Mouse (Mus musculus): Measurements from ENCODE around the gene C1ql2. TPM values are rescaled to one million over a fixed set of nuclear protein-coding genes. Genes with fewer than 3 reads are reported as not detected.

Gene C1ql2
- 0.10 TPM in 1 of 2 replicates, not detected in the other for polyA plus RNA-seq (2015; fragmentation: Nextera tagmentation; extraction: Ambion mirVana)

DNA sequence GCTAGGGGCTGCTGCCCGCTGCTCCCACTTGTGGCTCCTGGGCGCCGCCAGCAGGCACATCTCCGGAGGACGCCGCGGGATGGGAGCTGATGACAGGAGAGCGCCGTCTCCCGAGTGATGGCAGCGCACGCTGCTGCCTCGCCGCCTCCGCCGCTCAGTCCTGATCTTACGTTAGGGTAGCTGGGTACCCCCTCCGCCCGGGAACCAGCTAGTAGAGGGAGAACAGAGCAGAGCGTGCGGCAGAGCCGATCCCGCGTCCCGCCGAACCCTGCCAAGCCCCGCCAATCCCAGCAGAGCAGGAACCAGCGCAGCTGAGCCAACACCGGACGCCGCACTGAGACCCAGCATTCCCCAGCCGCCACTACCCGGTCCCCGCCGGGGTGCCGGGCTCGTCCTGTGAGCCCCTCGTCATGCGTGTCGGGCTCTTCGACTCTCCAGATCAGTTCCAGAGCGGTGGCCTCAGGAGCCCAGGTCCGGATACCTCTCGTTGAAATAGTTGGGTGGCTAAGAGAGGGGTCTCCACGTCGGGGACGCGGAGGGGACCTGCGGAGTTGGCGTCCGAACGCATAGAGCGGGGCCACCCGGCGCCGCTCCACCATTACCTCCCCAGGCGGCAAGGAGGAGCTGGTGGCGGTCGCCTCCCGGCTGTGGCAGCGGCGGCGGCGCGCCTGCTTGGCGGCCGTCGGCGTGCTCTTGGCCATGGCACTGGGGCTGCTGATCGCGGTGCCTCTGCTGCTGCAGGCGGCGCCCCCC lies at the start of gene C1ql2:
Gene C1ql2, plus strand, starts transcription at position 164 of the 753 bp plus-strand sequence.
- DNase-seq (ENCODE audit: low spot score), result no peak

DNA sequence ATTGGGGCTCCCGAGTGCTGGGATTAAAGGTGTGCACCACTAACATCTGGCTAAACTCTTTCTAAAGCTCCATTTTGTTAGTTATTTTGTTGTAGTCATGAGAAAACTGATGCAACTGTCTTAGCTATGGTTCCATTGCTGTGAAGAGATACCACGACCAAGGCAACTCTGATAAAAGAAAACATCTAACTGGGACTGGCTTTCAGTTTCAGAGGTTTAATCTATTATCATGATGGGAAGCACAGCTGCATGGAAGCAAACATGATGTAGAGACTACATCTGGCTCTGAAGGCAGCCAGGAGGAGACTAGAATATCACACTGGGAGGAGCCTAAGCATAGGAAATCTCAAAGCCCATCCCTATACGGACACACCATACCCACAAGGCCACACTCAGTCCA lies 48.7 kb upstream of the C1ql2 start:
- DNase-seq (ENCODE audit: low spot score), result no peak

DNA sequence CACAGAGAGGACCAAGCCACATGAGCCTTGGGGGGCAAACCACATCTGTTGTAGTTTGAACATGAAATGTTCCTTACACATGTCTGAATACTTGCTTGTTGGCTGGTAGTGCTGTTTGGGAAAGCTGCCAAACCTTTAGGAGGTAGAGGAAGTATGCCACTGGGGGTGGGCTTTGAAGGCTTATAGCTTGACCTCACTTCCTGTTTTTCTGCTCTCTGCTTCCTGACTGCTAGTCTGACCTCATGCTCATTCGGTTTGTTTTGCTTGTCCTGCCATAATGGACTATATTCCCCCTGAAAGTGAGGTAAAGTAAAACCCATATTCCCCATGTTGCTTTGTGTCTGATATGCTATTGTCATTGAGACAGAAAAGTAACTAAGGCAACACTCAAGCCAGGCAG lies 46.6 kb upstream of the C1ql2 start:
- DNase-seq (ENCODE audit: low spot score), result peak; percentile 16

DNA sequence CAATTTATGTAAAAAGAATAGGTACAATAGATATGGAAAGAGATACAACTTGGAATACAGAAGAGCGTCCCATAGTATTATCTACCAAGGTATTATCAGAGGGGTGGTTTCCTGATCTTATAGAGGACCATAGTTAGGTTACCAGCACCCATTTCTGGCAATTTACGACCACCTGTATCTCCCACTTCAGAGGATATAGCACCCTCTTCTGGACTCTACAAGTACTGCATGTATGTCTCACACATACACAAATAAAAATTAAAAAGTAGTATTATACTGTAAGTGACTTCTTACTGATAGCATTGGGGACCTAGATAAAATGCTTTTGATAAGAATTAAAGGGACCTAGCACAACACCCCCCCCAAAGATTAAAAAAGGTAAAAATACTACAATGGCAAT lies 43.4 kb upstream of the C1ql2 start:
- no peak for DNase-seq (ENCODE audit: low spot score)

DNA sequence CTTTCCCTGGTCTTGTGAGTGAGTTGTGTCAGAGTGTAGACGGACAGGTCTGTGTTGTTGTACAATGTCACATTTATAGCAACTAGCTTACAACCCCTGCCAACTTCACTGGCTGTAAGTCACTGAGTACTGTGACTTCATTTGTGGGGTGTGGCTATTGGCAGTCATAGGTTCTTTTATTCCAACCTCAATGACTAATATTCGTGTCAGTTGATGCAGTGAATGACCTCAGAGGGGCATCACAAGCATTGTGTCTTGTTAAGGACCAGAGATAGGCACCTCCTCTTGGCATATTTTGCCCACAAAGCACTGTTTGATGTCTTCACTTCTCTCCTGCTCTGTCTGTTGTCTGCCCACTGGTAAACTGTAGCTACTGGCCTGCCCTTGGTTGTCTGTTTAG lies 34.6 kb upstream of the C1ql2 start:
- DNase-seq (ENCODE audit: low spot score), result no peak

DNA sequence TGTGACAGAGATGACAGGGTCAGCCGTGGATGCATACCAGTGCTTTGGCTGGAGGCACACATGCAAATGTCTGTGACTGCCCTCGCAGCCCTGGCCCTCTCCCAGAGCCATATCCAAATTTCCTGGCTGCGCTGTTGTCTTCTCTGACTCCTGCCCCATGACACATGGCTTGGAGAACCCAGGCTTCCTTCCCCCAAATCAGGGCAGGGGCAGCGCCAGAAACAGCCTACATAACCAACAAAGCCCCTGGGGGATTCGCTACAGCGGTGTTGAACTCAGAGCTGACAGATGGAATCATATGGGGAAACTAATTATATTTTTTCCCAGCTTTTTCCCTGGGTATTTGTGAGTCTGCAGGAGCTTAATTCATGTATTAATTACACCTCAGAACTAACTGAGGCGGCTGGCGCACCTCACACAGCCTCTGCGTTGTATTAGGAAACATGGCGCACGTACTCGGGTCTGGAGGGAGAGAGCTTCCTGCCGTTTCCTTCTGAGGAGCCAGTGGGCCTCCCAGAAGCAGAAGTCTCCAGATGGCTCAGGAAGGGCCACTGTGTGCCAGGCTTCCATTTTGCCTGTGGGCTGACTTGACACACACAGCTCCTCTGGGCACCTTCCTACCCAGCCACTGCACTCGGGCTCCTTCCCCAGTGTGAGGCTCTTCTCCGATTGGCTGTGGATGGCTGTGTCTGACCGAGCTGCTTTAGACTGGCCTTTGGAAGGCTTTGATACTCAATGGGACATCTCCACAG lies 18.9 kb upstream of the C1ql2 start:
- no peak for DNase-seq (ENCODE audit: low spot score)

DNA sequence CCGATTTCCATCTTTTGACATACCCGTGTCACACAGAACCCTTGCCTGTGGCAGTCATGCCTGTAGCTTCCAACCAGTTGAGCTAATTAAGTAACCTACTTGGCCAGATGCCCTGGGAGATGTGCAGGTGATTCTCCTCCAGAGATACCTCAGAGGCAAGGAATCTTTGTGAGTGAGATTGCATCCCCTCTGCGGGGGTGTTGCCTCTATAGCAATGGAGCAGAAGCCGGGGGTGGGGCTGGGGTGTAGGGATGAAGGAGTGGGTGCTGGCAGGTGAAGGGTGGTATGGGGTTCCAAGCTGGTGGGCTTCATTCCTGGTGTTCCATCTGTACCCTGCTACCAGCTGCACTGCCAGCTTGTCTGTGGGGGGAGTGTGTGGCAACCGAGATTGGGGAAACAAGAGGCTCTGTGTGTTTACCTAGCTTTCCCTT lies 17.2 kb upstream of the C1ql2 start:
- no peak for DNase-seq (ENCODE audit: low spot score)

DNA sequence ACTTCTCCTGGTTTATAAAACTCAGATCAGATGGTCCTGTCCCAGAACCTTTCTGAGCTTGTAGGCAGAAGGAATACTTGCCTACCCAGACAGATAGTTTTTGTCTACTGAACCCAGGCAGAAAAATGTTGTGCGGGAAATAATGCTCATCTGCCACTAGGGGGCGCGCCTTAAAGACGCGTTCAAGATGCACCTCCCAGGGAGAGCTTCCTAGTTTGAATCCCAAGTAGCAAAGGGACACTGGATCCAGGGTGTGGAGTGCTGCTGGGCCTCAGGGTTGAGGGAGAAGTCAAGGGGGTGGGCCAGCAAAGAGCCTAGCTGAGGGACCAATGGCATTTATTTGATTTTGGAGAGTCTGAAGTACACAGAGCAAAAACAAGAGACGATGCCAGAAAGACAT lies 12.7 kb upstream of the C1ql2 start:
- peak; percentile 57 for DNase-seq (ENCODE audit: low spot score)

DNA sequence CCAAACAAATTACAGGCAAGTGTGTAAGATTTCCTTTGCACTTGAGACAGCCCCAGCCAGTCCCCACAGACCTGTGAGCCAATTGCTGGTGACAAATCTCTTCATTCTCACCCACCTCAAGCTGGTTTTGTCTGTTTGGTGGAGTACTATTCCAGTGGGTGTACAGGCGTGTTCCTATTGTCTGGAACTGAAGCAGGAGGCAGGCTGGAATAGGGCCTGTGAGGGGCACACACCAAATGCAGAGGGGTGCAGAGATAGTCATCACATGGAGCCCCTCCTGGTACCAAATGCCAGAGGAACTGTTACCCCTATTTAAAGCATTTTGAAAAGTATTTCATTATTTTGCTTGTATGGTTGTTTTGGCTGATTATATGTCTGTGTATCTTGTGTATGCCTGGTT lies 12.2 kb upstream of the C1ql2 start:
- no peak for DNase-seq (ENCODE audit: low spot score)

DNA sequence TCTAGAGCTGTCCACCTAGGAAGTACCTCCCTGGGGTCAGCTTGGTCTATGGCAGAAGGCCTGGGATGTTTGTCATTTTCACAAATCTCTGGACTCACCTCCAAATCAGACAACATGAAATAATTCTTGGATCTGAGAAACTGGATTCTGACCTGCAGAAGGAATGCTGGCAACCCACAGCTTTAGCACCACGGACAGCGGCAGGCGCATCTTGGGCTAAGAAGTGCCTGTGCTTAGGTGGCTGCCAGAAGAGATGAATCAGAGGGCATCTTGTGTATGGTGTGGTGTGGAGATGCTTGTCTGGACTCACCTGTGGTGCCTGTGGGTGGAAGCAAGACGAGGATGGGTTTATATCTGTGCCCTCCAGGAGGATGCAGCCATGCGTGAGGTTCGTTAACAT lies 8.5 kb upstream of the C1ql2 start:
- no peak for DNase-seq (ENCODE audit: low spot score)

DNA sequence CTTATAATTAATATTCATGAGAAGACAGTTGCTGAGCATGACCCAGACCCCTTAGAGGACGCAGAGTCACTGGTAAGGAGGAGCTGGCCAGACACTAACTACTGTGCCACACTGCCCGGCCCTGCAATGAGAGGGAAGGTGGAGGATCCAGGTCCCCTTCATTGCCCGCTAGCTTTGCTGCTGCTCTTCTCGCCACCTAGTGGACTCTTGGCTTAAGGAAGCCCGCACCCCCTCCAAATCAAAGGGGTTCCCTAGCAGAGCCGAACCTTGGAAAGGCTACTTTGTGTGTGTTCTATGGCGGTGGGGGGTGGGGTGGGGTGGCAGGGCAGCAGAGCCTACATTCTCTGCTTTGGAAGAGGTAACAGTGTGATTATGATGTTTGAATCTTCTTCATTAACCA lies 2.4 kb upstream of the C1ql2 start:
- no peak for DNase-seq (ENCODE audit: low spot score)

DNA sequence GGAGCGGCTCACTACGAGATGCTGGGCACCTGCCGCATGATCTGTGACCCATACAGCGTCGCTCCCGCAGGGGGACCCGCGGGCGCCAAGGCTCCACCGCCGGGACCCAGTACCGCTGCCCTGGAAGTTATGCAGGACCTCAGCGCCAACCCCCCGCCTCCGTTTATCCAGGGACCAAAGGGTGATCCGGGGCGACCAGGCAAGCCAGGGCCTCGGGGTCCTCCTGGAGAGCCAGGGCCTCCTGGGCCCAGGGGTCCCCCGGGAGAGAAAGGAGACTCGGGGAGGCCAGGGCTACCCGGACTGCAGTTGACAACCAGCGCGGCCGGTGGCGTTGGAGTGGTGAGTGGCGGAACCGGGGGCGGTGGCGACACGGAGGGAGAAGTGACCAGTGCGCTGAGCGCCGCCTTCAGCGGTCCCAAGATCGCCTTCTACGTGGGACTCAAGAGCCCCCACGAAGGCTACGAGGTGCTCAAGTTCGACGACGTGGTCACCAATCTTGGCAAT lies 842 bp downstream of the C1ql2 start:
- no peak for DNase-seq (ENCODE audit: low spot score)

DNA sequence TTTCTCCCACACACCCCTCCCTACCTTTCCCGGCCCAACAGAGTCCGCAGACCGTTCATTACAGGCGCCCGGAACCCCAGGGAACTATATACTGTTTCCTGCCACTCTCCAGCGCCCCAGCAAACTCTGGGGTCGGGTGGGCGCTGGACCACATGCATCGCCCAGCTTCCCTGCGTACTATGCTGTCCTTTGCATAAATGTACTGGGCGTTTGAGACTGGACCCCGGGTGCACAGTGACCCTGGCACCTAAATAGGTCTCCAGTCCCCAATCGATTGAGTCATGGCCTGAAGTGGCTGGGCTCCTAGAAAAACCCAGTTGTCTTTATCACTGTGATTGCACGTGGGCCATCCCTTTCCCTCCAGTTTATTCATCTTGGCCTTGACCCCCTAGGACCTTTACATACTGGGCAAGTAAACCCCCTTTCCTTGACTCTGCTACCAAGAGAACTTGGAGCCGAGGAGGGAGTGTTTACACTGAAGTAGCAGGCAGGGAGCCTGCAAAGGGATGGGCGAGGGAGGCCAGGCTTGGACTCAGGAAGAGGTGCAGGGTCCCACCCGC lies 1.5 kb downstream of the C1ql2 start:
- no peak for DNase-seq (ENCODE audit: low spot score)

DNA sequence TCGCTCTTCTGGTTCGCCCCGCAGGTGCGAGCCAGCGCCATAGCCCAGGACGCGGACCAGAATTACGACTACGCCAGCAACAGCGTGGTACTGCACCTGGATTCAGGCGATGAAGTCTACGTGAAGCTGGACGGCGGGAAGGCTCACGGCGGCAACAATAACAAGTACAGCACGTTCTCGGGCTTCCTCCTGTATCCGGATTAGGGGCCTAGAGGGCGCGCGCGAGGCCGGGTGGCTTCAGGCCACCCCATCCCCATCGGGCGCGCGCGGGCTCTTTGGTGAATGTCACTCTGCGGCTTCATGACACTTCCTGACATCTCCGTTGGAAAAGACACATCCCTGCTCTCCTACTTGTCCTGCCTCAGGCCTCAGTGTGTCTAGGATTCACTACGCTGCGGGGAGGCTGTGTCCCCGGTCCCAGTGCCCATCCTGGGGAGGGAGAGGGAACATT lies 2.0 kb downstream of the C1ql2 start:
- DNase-seq (ENCODE audit: low spot score), result peak; percentile 15

DNA sequence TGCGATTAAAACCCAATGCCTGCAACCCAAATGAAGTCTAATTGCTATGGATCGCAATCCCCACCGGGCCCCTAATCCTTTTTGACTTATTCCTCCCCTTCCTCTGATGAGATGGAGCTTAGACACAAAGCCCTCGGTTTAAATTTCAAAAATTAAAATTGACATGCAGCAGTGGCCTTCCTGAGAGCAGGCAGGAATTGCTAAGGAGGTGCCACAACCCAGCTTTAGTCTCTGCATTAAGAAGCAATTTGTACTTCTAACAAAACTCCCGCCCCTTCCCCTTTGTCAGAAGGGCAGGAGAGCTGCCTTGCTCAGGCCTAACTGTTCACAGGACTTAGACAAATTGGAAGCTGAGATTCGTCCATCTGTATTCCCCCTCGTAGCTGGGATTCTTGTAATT lies 4.6 kb downstream of the C1ql2 start:
- DNase-seq (ENCODE audit: low spot score), result no peak

DNA sequence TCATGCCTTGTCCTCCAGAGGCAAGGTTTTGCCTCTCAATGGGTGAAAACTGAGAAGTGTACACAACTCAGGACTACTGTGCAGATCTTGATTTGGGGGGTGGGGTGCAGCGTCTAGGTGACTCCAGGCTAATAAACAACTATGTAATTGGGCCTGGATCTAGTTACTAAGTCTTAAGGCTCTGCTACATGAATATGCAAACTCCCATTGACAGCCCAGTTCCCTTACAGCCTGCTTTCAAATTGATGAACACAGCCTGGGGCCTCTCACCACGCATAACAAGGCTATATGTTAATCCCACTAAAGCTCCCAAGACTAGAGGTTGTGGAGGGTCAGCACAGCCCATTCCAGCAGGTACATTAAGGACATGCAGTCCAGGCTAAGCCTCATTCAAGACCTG lies 14.0 kb downstream of the C1ql2 start:
- no peak for DNase-seq (ENCODE audit: low spot score)

DNA sequence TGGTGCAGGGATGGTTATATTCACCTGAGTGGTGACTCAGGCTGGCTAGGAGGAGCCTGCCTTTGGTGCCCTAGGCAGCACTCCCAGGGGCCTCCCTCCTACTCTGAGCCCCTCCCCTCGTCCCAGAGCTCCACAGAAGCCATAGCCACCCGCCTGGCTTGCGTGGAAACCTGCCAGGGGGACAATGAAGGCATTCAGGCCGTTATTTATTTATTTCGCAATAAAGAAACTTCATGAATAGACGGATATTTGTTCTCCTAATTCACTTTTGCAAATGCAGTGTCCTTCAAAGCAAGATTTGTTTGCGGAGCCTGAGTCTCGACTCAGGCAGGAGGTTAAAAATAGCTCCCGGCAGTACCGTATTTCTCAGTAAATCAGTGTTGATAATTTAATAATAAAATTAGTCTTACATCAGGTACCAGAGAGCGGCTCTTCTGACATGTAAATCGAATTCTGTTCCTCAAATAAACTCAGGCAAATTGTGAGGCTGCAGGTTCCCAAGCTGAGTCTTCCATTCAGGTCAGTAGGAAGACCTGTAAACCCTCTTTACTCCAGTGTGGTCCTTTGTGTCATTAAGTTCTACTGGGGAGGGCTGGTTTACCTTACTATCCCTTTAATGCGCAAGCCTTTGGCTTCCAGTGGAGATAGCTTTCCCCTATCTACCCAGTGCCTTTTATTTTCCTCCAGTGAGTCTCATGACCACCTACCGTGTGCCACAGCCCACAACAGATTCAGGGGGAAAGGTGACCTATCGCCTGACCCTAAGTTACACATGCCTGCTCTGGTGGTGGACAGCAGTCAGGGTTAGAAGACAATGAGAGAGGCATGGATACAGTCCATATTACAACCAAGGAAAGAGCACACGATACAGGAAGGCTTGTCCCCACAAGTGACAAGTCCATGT lies 17.2 kb downstream of the C1ql2 start:
- no peak for DNase-seq (ENCODE audit: low spot score)

DNA sequence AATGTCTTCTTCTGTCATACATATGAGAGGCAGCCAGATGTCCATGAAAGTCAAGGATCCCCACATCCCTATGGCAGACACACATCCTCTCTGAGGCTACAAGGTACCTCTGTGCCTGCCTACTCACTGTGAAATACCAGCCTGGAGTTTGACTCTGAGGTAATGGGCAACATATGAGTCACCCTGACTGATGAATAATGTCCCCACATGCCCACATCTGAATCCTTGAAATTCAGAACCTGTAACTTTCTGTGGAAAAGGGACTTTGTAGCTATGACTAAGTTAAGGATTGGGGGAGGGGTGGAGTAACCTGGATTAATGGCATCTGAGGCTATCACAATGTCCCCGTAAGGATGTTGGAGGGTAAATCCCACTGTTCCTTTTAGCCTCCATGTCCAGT lies 23.3 kb downstream of the C1ql2 start:
- no peak for DNase-seq (ENCODE audit: low spot score)

DNA sequence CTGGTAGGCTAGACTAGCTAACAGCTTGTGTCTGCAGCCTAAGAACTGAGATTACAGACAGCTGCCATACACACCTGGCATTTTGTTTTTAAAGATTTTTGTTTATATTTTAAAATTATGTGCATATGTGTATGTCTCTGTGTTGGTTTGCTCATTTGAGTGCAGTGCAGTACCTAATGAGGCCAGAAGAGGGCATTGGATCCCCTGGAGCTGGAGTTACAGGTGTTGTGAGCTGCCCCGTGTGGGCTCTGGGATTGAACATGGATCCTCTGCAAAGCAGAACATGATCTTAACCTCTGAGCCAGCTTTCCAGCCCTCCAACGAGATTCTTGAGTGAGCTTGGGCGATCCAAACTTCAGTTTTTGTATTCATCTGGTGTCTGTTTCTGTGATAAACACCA lies 27.8 kb downstream of the C1ql2 start:
- DNase-seq (ENCODE audit: low spot score), result no peak

DNA sequence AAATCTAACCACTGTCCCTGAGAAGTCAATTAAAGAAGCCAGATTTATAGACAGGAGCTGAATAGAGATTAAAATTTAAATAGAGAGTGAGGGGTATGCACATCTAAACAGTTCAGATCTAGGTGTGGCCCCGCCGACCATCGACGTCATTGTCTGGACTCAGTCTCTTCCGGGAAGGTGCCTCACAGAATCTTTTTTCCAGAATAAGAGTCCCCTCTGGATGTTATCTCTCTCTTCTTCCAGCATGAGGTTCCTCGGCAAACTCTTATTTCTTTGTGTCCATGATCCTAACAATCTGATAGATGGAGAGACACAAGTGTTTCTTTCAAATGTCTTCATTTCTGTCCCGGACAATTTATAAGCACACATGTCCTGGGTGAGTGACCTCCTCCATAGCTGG lies 33.7 kb downstream of the C1ql2 start:
- DNase-seq (ENCODE audit: low spot score), result no peak

DNA sequence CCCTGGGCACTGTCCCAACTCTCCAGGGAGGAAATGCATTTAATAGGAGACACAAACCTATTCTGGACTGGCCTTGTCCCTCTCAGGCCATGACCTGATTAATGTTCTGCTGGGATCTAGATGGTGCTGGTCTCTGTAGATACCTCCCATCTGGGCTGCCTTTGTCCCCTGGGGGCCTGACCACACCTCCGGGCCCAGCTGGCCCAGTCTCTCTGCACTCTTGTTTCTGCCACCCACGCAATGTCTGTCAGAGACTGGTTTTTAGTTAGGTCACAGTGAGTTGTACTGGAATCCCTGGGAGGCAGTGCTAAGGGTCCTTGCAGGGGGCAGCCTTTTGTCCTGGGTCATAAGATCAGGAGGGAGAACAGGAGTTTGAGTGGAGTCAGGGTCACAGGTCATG lies 34.5 kb downstream of the C1ql2 start:
- no peak for DNase-seq (ENCODE audit: low spot score)
